Mouse (Mus musculus) stomach, embryonic 14.5 days (tissue): ENCODE measurements around the gene Ptprt. TPM values are rescaled to one million over a fixed set of nuclear protein-coding genes. Genes with fewer than 3 reads are reported as not detected.

ENCODE experiments used
- ATAC-seq: fragments of 200-750 bp; cut with Nextera tagmentation; 2 replicates; pipeline ENCODE4 v1.8.0; 2017; ENCODE audit warnings: low read depth, moderate TSS enrichment; ENCODE audit not compliant: insufficient number of reproducible peaks, insufficient read depth, low FRiP score
- H3K27ac ChIP-seq: fragments of 300-500 bp; sonication (generic); 2 replicates; pipeline ENCODE4 v1.5.1; 2014; ENCODE audit warnings: mild to moderate bottlenecking, low read length, moderate library complexity, mixed read lengths
- H3K27me3 ChIP-seq: fragments of 300-500 bp; sonication (generic); 2 replicates; pipeline ENCODE4 v1.6.1; 2014; ENCODE audit warnings: low read length, control low read depth, mixed read lengths; ENCODE audit not compliant: control insufficient read depth, insufficient read depth
- H3K36me3 ChIP-seq: fragments of 300-500 bp; sonication (generic); 2 replicates; pipeline ENCODE4 v1.6.1; 2014; ENCODE audit warnings: mild to moderate bottlenecking, control low read depth, low read length, moderate library complexity, mixed read lengths; ENCODE audit not compliant: control insufficient read depth, insufficient read depth
- H3K4me1 ChIP-seq: fragments of 300-500 bp; sonication (generic); 2 replicates; pipeline ENCODE4 v1.6.1; 2014; ENCODE audit warnings: low read length, control low read depth, mixed read lengths; ENCODE audit not compliant: control insufficient read depth, insufficient read depth
- H3K4me2 ChIP-seq: fragments of 300-500 bp; sonication (generic); replicated peaks from 2 replicates; pipeline ENCODE4 v1.6.1; 2014; ENCODE audit warnings: low read depth, low read length, control low read depth
- H3K4me3 ChIP-seq: fragments of 300-500 bp; sonication (generic); 2 replicates; pipeline ENCODE4 v1.5.1; 2014; ENCODE audit warnings: low read depth, low read length, control low read depth
- H3K9ac ChIP-seq: fragments of 300-500 bp; sonication (generic); replicated peaks from 2 replicates; pipeline ENCODE4 v1.6.1; 2014; ENCODE audit warnings: low read depth, mild to moderate bottlenecking, control low read depth, low read length, moderate library complexity, mixed read lengths
- H3K9me3 ChIP-seq: fragments of 300-500 bp; sonication (generic); 2 replicates; pipeline ENCODE4 v1.6.1; 2016; ENCODE audit warnings: low read depth, low read length, control low read depth; ENCODE audit not compliant: control insufficient read depth
- WGBS: fragments of 180-500 bp; shearing (Covaris S2); extraction: QIAGEN DNeasy Blood & Tissue Kit; methylation state at CpG from one replicate; pipeline ENCODE4 v1.1.7; 2014; 5-methylcytosine and 5-hydroxymethylcytosine counted together
- polyA plus RNA-seq: library from polyadenylated mRNA; unstranded; fragments of >200 nt; fragmentation: Nextera tagmentation; extraction: Ambion mirVana; gene quantifications from 2 replicates; pipeline ENCODE4 v1.2.1, GENCODE M21; 2014

The Ptprt gene
- polyA plus RNA-seq, 1 experiment from 2014 or later = 1.2 TPM

- Histone ChIP-seq H3K27me3 (no peaks in the 10 kb centered on the region), H3K4me1 (no peaks in the 10 kb centered on the region), H3K9me3 (no peaks in the 10 kb centered on the region), H3K9ac (no peak overlapping the region), H3K4me3 (no peak overlapping the region), H3K27ac (no peak overlapping the region), H3K4me2 (no peak overlapping the region), H3K36me3 (no peaks in the 10 kb centered on the region)
- no peak for ATAC-seq
- 84% methylated on average over 1 of the region's 1 CpGs for WGBS
Measured at GRCm38 (mm10) chr2:162512094-162512493, 148.9 kb downstream of the Ptprt start.

GRCm38 (mm10) chr2:162509016-162509415 is 151.9 kb downstream of the Ptprt start:
- no peak overlapping the region for H3K4me3 ChIP-seq
- no peak overlapping the region for H3K4me2 ChIP-seq
- WGBS = 84% methylated on average over 5 of the region's 5 CpGs
- no peaks in the 10 kb centered on the region for H3K27me3 ChIP-seq
- ATAC-seq = no peak
- H3K9me3 ChIP-seq = no peaks in the 10 kb centered on the region
- H3K9ac ChIP-seq = no peak overlapping the region
- no peak overlapping the region for H3K27ac ChIP-seq
- no peaks in the 10 kb centered on the region for H3K36me3 ChIP-seq
- H3K4me1 ChIP-seq = no peaks in the 10 kb centered on the region

GRCm38 (mm10) chr2:162507664-162508063 is 153.3 kb downstream of the Ptprt start:
- ATAC-seq = no peak
- Histone ChIP-seq H3K4me1 (no peaks in the 10 kb centered on the region), H3K4me3 (no peak overlapping the region), H3K9me3 (no peaks in the 10 kb centered on the region), H3K36me3 (no peaks in the 10 kb centered on the region), H3K4me2 (no peak overlapping the region), H3K27me3 (no peaks in the 10 kb centered on the region), H3K9ac (no peak overlapping the region), H3K27ac (no peak overlapping the region)
- 87% methylated on average over 10 of the region's 10 CpGs for WGBS

- Histone ChIP-seq H3K9ac (no peak overlapping the region), H3K27me3 (no peaks in the 10 kb centered on the region), H3K4me1 (no peaks in the 10 kb centered on the region), H3K27ac (no peak overlapping the region), H3K4me3 (no peak overlapping the region), H3K9me3 (no peaks in the 10 kb centered on the region), H3K36me3 (no peaks in the 10 kb centered on the region), H3K4me2 (no peak overlapping the region)
- WGBS = 86% methylated on average over 4 of the region's 4 CpGs
- ATAC-seq = no peak
Measured at GRCm38 (mm10) chr2:162504850-162505249, 156.1 kb downstream of the Ptprt start.

- Histone ChIP-seq H3K36me3 (no peaks in the 10 kb centered on the region), H3K27ac (no peak overlapping the region), H3K4me2 (no peak overlapping the region), H3K27me3 (no peaks in the 10 kb centered on the region), H3K4me1 (no peaks in the 10 kb centered on the region), H3K9ac (no peak overlapping the region), H3K4me3 (no peak overlapping the region), H3K9me3 (no peaks in the 10 kb centered on the region)
- WGBS = 80% methylated on average over 9 of the region's 9 CpGs
- no peak for ATAC-seq
Measured at GRCm38 (mm10) chr2:162499501-162499915, 161.4 kb downstream of the Ptprt start.

- Histone ChIP-seq H3K36me3 (no peaks in the 10 kb centered on the region), H3K9me3 (no peaks in the 10 kb centered on the region), H3K4me1 (no peaks in the 10 kb centered on the region), H3K27ac (no peak overlapping the region), H3K4me2 (no peak overlapping the region), H3K9ac (no peak overlapping the region), H3K27me3 (no peaks in the 10 kb centered on the region), H3K4me3 (no peak overlapping the region)
- 50% methylated on average over 3 of the region's 3 CpGs for WGBS
- no peak for ATAC-seq
Measured at GRCm38 (mm10) chr2:162498191-162498590, 162.8 kb downstream of the Ptprt start.

GRCm38 (mm10) chr2:162484036-162484435 is 176.9 kb downstream of the Ptprt start:
- no peak overlapping the region for H3K4me3 ChIP-seq
- H3K36me3 ChIP-seq = no peaks in the 10 kb centered on the region
- no peak overlapping the region for H3K27ac ChIP-seq
- H3K4me1 ChIP-seq = no peaks in the 10 kb centered on the region
- H3K4me2 ChIP-seq = no peak overlapping the region
- no peak overlapping the region for H3K9ac ChIP-seq
- H3K9me3 ChIP-seq = no peaks in the 10 kb centered on the region
- no peaks in the 10 kb centered on the region for H3K27me3 ChIP-seq
- no peak for ATAC-seq

GRCm38 (mm10) chr2:162443106-162443505 is 217.8 kb downstream of the Ptprt start:
- Histone ChIP-seq H3K27me3 (no peaks in the 10 kb centered on the region), H3K9ac (no peak overlapping the region), H3K9me3 (no peaks in the 10 kb centered on the region), H3K27ac (no peak overlapping the region), H3K4me1 (no peaks in the 10 kb centered on the region), H3K4me2 (no peak overlapping the region), H3K36me3 (no peaks in the 10 kb centered on the region), H3K4me3 (no peak overlapping the region)
- WGBS = 12% methylated on average over 1 of the region's 1 CpGs
- no peak for ATAC-seq

GRCm38 (mm10) chr2:162436646-162437045 is 224.3 kb downstream of the Ptprt start:
- H3K27me3 ChIP-seq = no peaks in the 10 kb centered on the region
- H3K4me3 ChIP-seq = no peak overlapping the region
- H3K4me1 ChIP-seq = no peaks in the 10 kb centered on the region
- no peak for ATAC-seq
- H3K36me3 ChIP-seq = no peaks in the 10 kb centered on the region
- WGBS = 91% methylated on average over 3 of the region's 3 CpGs
- no peak overlapping the region for H3K4me2 ChIP-seq
- no peaks in the 10 kb centered on the region for H3K9me3 ChIP-seq
- no peak overlapping the region for H3K27ac ChIP-seq
- no peak overlapping the region for H3K9ac ChIP-seq
